Mouse (Mus musculus): ENCODE measurements around the gene Herpud2.

GRCm38 (mm10) chr9:25177201-25177600 lies 25.6 kb upstream of the Herpud2 start:
- TF ChIP-seq GATA1 (IDR thresholded peaks at IDR 0.05; ENCODE audit: borderline replicate concordance, low read length) (no peak), FLI1 (IDR thresholded peaks at IDR 0.05; ENCODE audit: low read length) (no peak)
